In genomic region chr16:29614762-29615161, GRCm38 (mm10) we compare ENCODE assay signal across 24 mouse cellular contexts. TPM values are rescaled to one million over a fixed set of nuclear protein-coding genes. Genes with fewer than 3 reads are reported as not detected.
A peak's percentile ranks its signal among the peaks of the same experiment; 100 is the strongest.
DNase-seq lines count a peak whose midpoint lies in the region; ATAC-seq and TF ChIP-seq lines count a peak whose summit lies in the region.
"Had no signal": no experiment of that assay in that cellular context is flagged by ENCODE, and none has a peak within 500 bp of the region (broad histone marks: within the 10 kb centered on the region; RNA-seq: fewer than 3 reads in every experiment).

No protein-coding gene starts in this region.

- TF ChIP-seq CTCF in kidney, adult 2 months (conservative IDR thresholded peaks at IDR 0.05; ENCODE audit: insufficient read depth, insufficient read length, low read depth, low read length) = no peak
- no peak for TF ChIP-seq CTCF in stomach, postnatal 0 days (IDR thresholded peaks at IDR 0.05; ENCODE audit: low read depth)

- WGBS in kidney, embryonic 15.5 days = 69% methylated on average over 9 of the region's 9 CpGs
- WGBS in kidney, adult 2 months = 78% methylated on average over 9 of the region's 9 CpGs
- WGBS in stomach, embryonic 16.5 days = 67% methylated on average over 9 of the region's 9 CpGs
- 71% methylated on average over 9 of the region's 9 CpGs for WGBS in stomach, postnatal 0 days

- H3K27me3 ChIP-seq in kidney, embryonic 15.5 days = no peaks in the 10 kb centered on the region
- no peaks in the 10 kb centered on the region for H3K27me3 ChIP-seq in kidney, adult 2 months (replicated peaks; ENCODE audit: control insufficient read depth, insufficient read depth, low read length)
- H3K27me3 ChIP-seq in stomach, embryonic 16.5 days (ENCODE audit: control insufficient read depth, insufficient read depth, low read length) = no peaks in the 10 kb centered on the region
- no peaks in the 10 kb centered on the region for H3K27me3 ChIP-seq in stomach, postnatal 0 days (ENCODE audit: control insufficient read depth, insufficient read depth, low read length)
- H3K27me3 ChIP-seq: CH12.LX; embryonic facial prominence, embryonic 12.5 days; forebrain, embryonic 13.5 days; forebrain, embryonic 15.5 days; Patski had no signal

- H3K4me3 ChIP-seq in kidney, embryonic 15.5 days (replicated peaks) = no peak overlapping the region
- H3K4me3 ChIP-seq in kidney, adult 2 months (ENCODE audit: insufficient read depth, low read depth, low read length) = no peak overlapping the region
- H3K4me3 ChIP-seq in stomach, embryonic 16.5 days (replicated peaks; ENCODE audit: low read length) = no peak overlapping the region
- no peak overlapping the region for H3K4me3 ChIP-seq in stomach, postnatal 0 days (ENCODE audit: low read depth, low read length)
- H3K4me3 ChIP-seq: embryonic facial prominence, embryonic 10.5 days; embryonic facial prominence, embryonic 12.5 days; forebrain, embryonic 13.5 days; forebrain, embryonic 15.5 days had no signal

- intact Hi-C loops in heart, postnatal 25 days (cut with DNase I) = no loop called here

- no peak overlapping the region for H3K4me2 ChIP-seq in kidney, embryonic 15.5 days
- H3K4me2 ChIP-seq in stomach, embryonic 16.5 days (ENCODE audit: low read depth, low read length) = no peak overlapping the region
- no peak overlapping the region for H3K4me2 ChIP-seq in stomach, postnatal 0 days (replicated peaks; ENCODE audit: low read depth)
- H3K4me2 ChIP-seq: embryonic facial prominence, embryonic 12.5 days; forebrain, embryonic 13.5 days; forebrain, embryonic 15.5 days had no signal

- no peaks in the 10 kb centered on the region for H3K4me1 ChIP-seq in kidney, embryonic 15.5 days
- no peaks in the 10 kb centered on the region for H3K4me1 ChIP-seq in kidney, adult 2 months (ENCODE audit: control insufficient read depth, insufficient read depth, low read length)
- no peaks in the 10 kb centered on the region for H3K4me1 ChIP-seq in stomach, embryonic 16.5 days (ENCODE audit: control insufficient read depth, insufficient read depth, low read length)
- no peaks in the 10 kb centered on the region for H3K4me1 ChIP-seq in stomach, postnatal 0 days (replicated peaks; ENCODE audit: control insufficient read depth, insufficient read depth)
- H3K4me1 ChIP-seq: embryonic facial prominence, embryonic 10.5 days; embryonic facial prominence, embryonic 12.5 days; forebrain, embryonic 13.5 days; forebrain, embryonic 15.5 days had no signal

- H3K9ac ChIP-seq in kidney, embryonic 15.5 days = no peak overlapping the region
- H3K9ac ChIP-seq in stomach, embryonic 16.5 days (ENCODE audit: low read length) = no peak overlapping the region
- no peak overlapping the region for H3K9ac ChIP-seq in stomach, postnatal 0 days (ENCODE audit: low read length)
- H3K9ac ChIP-seq: embryonic facial prominence, embryonic 12.5 days; forebrain, embryonic 13.5 days; forebrain, embryonic 15.5 days had no signal

- peaks cover 88% of the 10 kb centered on the region for H3K36me3 ChIP-seq in kidney, embryonic 15.5 days
- H3K36me3 ChIP-seq in kidney, adult 2 months (ENCODE audit: control insufficient read depth, insufficient read depth, low read length) = peaks cover 16% of the 10 kb centered on the region
- H3K36me3 ChIP-seq in stomach, embryonic 16.5 days (ENCODE audit: control insufficient read depth, insufficient read depth, low read length) = peaks cover 30% of the 10 kb centered on the region; the same call in 1 of the 2 replicates
- H3K36me3 ChIP-seq in stomach, postnatal 0 days (ENCODE audit: control insufficient read depth, insufficient read depth, low read length) = peaks cover 27% of the 10 kb centered on the region

- DNase-seq in heart, adult 11 months = peak; percentile 66
- DNase-seq in heart, postnatal 25 days (ENCODE audit: low spot score) = no peak
- DNase-seq in kidney, adult 2 months = no peak
- DNase-seq in stomach, postnatal 0 days (ENCODE audit: low spot score) = no peak
- no peak for DNase-seq in testis, postnatal 10 days (ENCODE audit: low spot score)
- DNase-seq: adrenal gland, adult 2 months; adrenal gland, postnatal 10 days; adrenal gland, postnatal 25 days; B cell, adult 2 months; cerebellum, adult 11-12 months; cerebellum, adult 2 months; cerebellum, adult 9-10 months; cerebellum, postnatal 10 days; cerebellum, postnatal 25 days had no signal

- ATAC-seq in kidney, embryonic 15.5 days (replicated peaks; ENCODE audit: low FRiP score) = peak; percentile 52; the same call in 1 of the 2 replicates
- 0 out of 2 replicates have a peak, but pooled peaks have one; percentile 29 for ATAC-seq in stomach, embryonic 16.5 days (ENCODE audit: insufficient read depth, low FRiP score)
- no peak for ATAC-seq in stomach, postnatal 0 days (ENCODE audit: low FRiP score, low TSS enrichment)
- ATAC-seq: CD4-positive, CD25-positive, alpha-beta regulatory T cell, adult 4 months; forebrain, embryonic 13.5 days; forebrain, embryonic 15.5 days; Patski had no signal

- H3K9me3 ChIP-seq in kidney, embryonic 15.5 days (replicated peaks) = no peaks in the 10 kb centered on the region
- H3K9me3 ChIP-seq in stomach, embryonic 16.5 days (replicated peaks; ENCODE audit: control insufficient read depth, low read length) = no peaks in the 10 kb centered on the region
- H3K9me3 ChIP-seq in stomach, postnatal 0 days (ENCODE audit: control insufficient read depth, low read length) = no peaks in the 10 kb centered on the region
- H3K9me3 ChIP-seq: embryonic facial prominence, embryonic 10.5 days; embryonic facial prominence, embryonic 12.5 days; forebrain, embryonic 13.5 days; forebrain, embryonic 15.5 days; G1E had no signal

- no peak for TF ChIP-seq POLR2A in kidney, adult 2 months (IDR thresholded peaks at IDR 0.05; ENCODE audit: low read depth, low read length)

- TF ChIP-seq EP300 in stomach, postnatal 0 days (optimal IDR thresholded peaks at IDR 0.05) = no peak

- H3K27ac ChIP-seq in kidney, embryonic 15.5 days = no peak overlapping the region
- H3K27ac ChIP-seq in kidney, adult 2 months (ENCODE audit: insufficient read depth, low read depth, low read length) = no peak overlapping the region
- H3K27ac ChIP-seq in stomach, embryonic 16.5 days (ENCODE audit: low read length) = no peak overlapping the region
- no peak overlapping the region for H3K27ac ChIP-seq in stomach, postnatal 0 days (replicated peaks)
- H3K27ac ChIP-seq: embryonic facial prominence, embryonic 10.5 days; embryonic facial prominence, embryonic 12.5 days; forebrain, embryonic 13.5 days; forebrain, embryonic 15.5 days had no signal

RNA-seq across cellular contexts. Expression of gene Opa1, which starts 35.6 kb away (rescaled TPM):
- 100 to 1,000 TPM; 147 to 153 TPM for total RNA-seq in heart, postnatal 25 days (2021)
- 32.8 and 33.5 TPM in 2 replicates for polyA plus RNA-seq in kidney, embryonic 15.5 days (2015; fragmentation: Nextera tagmentation; extraction: Ambion mirVana)
- polyA plus RNA-seq in kidney, adult 2 months (2012; rRNA removed) = 19.1 and 19.4 TPM in 2 replicates
- polyA plus RNA-seq in stomach, embryonic 16.5 days (2015; fragmentation: Nextera tagmentation; extraction: Ambion mirVana) = 30.4 and 33.7 TPM in 2 replicates
- polyA plus RNA-seq in stomach, postnatal 0 days (2015; fragmentation: Nextera tagmentation; extraction: Ambion mirVana) = 14.5 and 16.1 TPM in 2 replicates
